Mouse (Mus musculus) adrenal gland, postnatal 14 days (tissue): ENCODE measurements around the gene Tm4sf5. TPM values are rescaled to one million over a fixed set of nuclear protein-coding genes. Genes with fewer than 3 reads are reported as not detected.
A peak's percentile ranks its signal among the peaks of the same experiment; 100 is the strongest.
"Not testable (repeated sequence)": the region's sequence is repeated elsewhere in the genome, so short reads cannot be mapped to it uniquely, and the experiment has no call there.

Experiments used
- DNase-seq: peaks from one replicate; pipeline ENCODE4 v3.0.0; 2021; ENCODE audit warnings: mixed read lengths
- long read RNA-seq, 2 experiments: library from polyadenylated mRNA; stranded (forward); transcript quantifications; one replicate each; pipeline ENCODE4 v2.0.0; 2021
- total RNA-seq: library from RNA; stranded (reverse); gene quantifications from 2 replicates; pipeline ENCODE4 v1.2.3, GENCODE M21; 2021

Gene Tm4sf5
- total RNA-seq = not detected in 2 replicates
- long read RNA-seq, experiment 1 = 0 reads
- long read RNA-seq, experiment 2 = 0 reads

- no peak for DNase-seq
Measured at GRCm38 (mm10) chr11:70504970-70505369, at the start of gene Tm4sf5. Tm4sf5 (plus strand) TSS chr11:70505244.

GRCm38 (mm10) chr11:70458688-70459600 lies 46.1 kb upstream of the Tm4sf5 start, which contains the start of gene Zmynd15:
Zmynd15 (plus strand) TSS chr11:70459433.
- DNase-seq = no peak

- DNase-seq = peak; percentile 63
Measured at GRCm38 (mm10) chr11:70459601-70460101, 45.4 kb upstream of the Tm4sf5 start, which contains the start of gene Cxcl16. Cxcl16 (minus strand) TSS chr11:70459984.

- DNase-seq = no peak
Measured at GRCm38 (mm10) chr11:70463970-70464369, 41.1 kb upstream of the Tm4sf5 start.

GRCm38 (mm10) chr11:70465211-70465610 lies 39.8 kb upstream of the Tm4sf5 start:
- DNase-seq = no peak

GRCm38 (mm10) chr11:70465824-70466223 lies 39.2 kb upstream of the Tm4sf5 start:
- DNase-seq = peak; percentile 46

GRCm38 (mm10) chr11:70467902-70468619 lies 37.0 kb upstream of the Tm4sf5 start:
- no peak for DNase-seq

GRCm38 (mm10) chr11:70469764-70470163 lies 35.3 kb upstream of the Tm4sf5 start:
- no peak for DNase-seq

- DNase-seq = peak; percentile 56
Measured at GRCm38 (mm10) chr11:70472716-70473115, 32.3 kb upstream of the Tm4sf5 start.

- not testable (repeated sequence) for DNase-seq
Measured at GRCm38 (mm10) chr11:70473291-70473690, 31.8 kb upstream of the Tm4sf5 start.

- no peak for DNase-seq
Measured at GRCm38 (mm10) chr11:70474872-70475534, 30.0 kb upstream of the Tm4sf5 start.

- DNase-seq = no peak
Measured at GRCm38 (mm10) chr11:70485498-70485897, 19.5 kb upstream of the Tm4sf5 start.

GRCm38 (mm10) chr11:70487816-70488215 lies 17.2 kb upstream of the Tm4sf5 start:
- DNase-seq = no peak

GRCm38 (mm10) chr11:70489138-70489537 lies 15.9 kb upstream of the Tm4sf5 start:
- no peak for DNase-seq

- DNase-seq = no peak
Measured at GRCm38 (mm10) chr11:70489684-70490083, 15.4 kb upstream of the Tm4sf5 start.

GRCm38 (mm10) chr11:70499566-70500475 lies 5.2 kb upstream of the Tm4sf5 start:
- peak; percentile 67 for DNase-seq

- DNase-seq = no peak
Measured at GRCm38 (mm10) chr11:70500476-70500812, 4.6 kb upstream of the Tm4sf5 start.

GRCm38 (mm10) chr11:70502018-70502417 lies 3.0 kb upstream of the Tm4sf5 start:
- no peak for DNase-seq

GRCm38 (mm10) chr11:70506385-70506784 lies 1.3 kb downstream of the Tm4sf5 start:
- peak; percentile 83 for DNase-seq

GRCm38 (mm10) chr11:70506962-70507515 lies 2.0 kb downstream of the Tm4sf5 start:
- no peak for DNase-seq
